Comparison of ENCODE assay signal across 33 mouse cellular contexts in the genomic region with DNA sequence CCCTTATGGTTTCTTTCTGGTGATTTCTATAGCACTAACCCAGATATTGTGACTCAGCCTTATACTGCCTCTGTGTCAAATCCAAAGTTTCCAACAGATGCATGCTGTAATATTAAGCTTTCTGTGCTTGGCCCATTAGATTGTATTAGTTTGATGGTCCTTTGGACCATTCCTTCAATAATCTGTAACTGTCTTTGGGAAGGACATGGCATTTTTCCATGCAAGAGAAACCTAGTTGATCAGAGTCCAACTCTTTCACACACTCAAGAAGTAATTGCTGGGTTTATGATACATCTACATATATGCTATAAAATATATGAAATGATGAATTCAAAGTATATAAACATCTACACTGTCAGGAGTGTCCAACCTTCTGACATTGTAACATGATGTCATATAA.
"Had no signal": no experiment of that assay in that cellular context is flagged by ENCODE, and none has a peak within 500 bp of the region (broad histone marks: within the 10 kb centered on the region; RNA-seq: fewer than 3 reads in every experiment).

No protein-coding gene starts in this region.

- H3K36me3 ChIP-seq: hindbrain, embryonic 10.5 days; hindbrain, embryonic 12.5 days; hindbrain, embryonic 13.5 days; hindbrain, embryonic 15.5 days; intestine, embryonic 15.5 days; kidney, embryonic 15.5 days had no signal

- H3K9ac ChIP-seq: heart, embryonic 12.5 days; heart, embryonic 13.5 days; heart, embryonic 15.5 days; hindbrain, embryonic 12.5 days; hindbrain, embryonic 13.5 days; hindbrain, embryonic 14.5 days; hindbrain, embryonic 15.5 days; intestine, embryonic 15.5 days; kidney, embryonic 15.5 days had no signal

- DNase-seq: heart, postnatal 10 days; heart, postnatal 14 days; heart, postnatal 36 days; heart, postnatal 4 days; kidney, adult 11 months; kidney, adult 18-20 months; kidney, adult 8-10 months; kidney, postnatal 10 days; kidney, postnatal 25 days; kidney, postnatal 36 days; kidney, postnatal 4 days; layer of hippocampus, adult 9-11 months; layer of hippocampus, postnatal 36 days had no signal

- H3K9me3 ChIP-seq: heart, embryonic 10.5 days; heart, embryonic 12.5 days; heart, embryonic 13.5 days; heart, embryonic 15.5 days; hindbrain, embryonic 10.5 days; hindbrain, embryonic 12.5 days; hindbrain, embryonic 13.5 days; hindbrain, embryonic 15.5 days; intestine, embryonic 15.5 days; kidney, embryonic 15.5 days had no signal

- H3K27ac ChIP-seq: heart, embryonic 10.5 days; heart, embryonic 13.5 days; heart, embryonic 15.5 days; hindbrain, embryonic 10.5 days; hindbrain, embryonic 12.5 days; hindbrain, embryonic 13.5 days; hindbrain, embryonic 14.5 days; hindbrain, embryonic 15.5 days; hindbrain, postnatal 0 days; intestine, embryonic 15.5 days; kidney, embryonic 15.5 days; kidney, postnatal 0 days; layer of hippocampus, adult 2 months; left cerebral cortex, adult 2 months had no signal

- H3K4me1 ChIP-seq: intestine, embryonic 15.5 days had no signal

- H3K4me2 ChIP-seq: heart, embryonic 11.5 days; heart, embryonic 12.5 days; heart, embryonic 13.5 days; heart, embryonic 15.5 days; hindbrain, embryonic 12.5 days; hindbrain, embryonic 13.5 days; hindbrain, embryonic 14.5 days; hindbrain, embryonic 15.5 days; intestine, embryonic 15.5 days; kidney, embryonic 15.5 days had no signal

- ATAC-seq: hindbrain, embryonic 16.5 days; hindbrain, postnatal 0 days; inflammation-experienced regulatory T-cells, adult 6 months; intestine, embryonic 15.5 days; intestine, embryonic 16.5 days; intestine, postnatal 0 days had no signal

- H3K4me3 ChIP-seq: heart, embryonic 10.5 days; heart, embryonic 12.5 days; heart, embryonic 13.5 days; heart, embryonic 15.5 days; hindbrain, embryonic 10.5 days; hindbrain, embryonic 12.5 days; hindbrain, embryonic 13.5 days; hindbrain, embryonic 15.5 days; intestine, embryonic 15.5 days; kidney, embryonic 15.5 days; layer of hippocampus, adult 2 months; left cerebral cortex, adult 2 months had no signal

- H3K27me3 ChIP-seq: heart, embryonic 12.5 days; heart, embryonic 13.5 days; heart, embryonic 15.5 days; hindbrain, embryonic 12.5 days; hindbrain, embryonic 15.5 days; intestine, embryonic 15.5 days; kidney, embryonic 15.5 days had no signal
